Mouse (Mus musculus) myocyte (in vitro differentiated cells): ENCODE measurements around the gene Sap30l.

Source experiments
- E2F4 ChIP-seq: IDR thresholded peaks from one replicate; pipeline ENCODE4 v1.6.1; 2011; ENCODE audit warnings: mild to moderate bottlenecking, control low read depth, moderate library complexity; ENCODE audit not compliant: insufficient read depth
- MAX ChIP-seq: IDR thresholded peaks from one replicate; pipeline ENCODE4 v1.6.1; 2011; ENCODE audit warnings: low read depth, mild to moderate bottlenecking, control low read depth
- MYOD1 ChIP-seq, 3 experiments: IDR thresholded peaks; one replicate each; pipeline ENCODE4 v1.6.1; 2011; ENCODE audit warnings: control low read depth in 2 of 3, low read depth in 2 of 3, mild to moderate bottlenecking in 2 of 3, moderate library complexity in 1 of 3; ENCODE audit not compliant: insufficient read length in 2 of 3, control insufficient read depth in 1 of 3
- POLR2A ChIP-seq: IDR thresholded peaks from one replicate; pipeline ENCODE4 v1.6.1; 2011; ENCODE audit warnings: low read depth, mild to moderate bottlenecking, control low read depth, moderate library complexity; ENCODE audit not compliant: insufficient read length
- REST ChIP-seq: IDR thresholded peaks from one replicate; pipeline ENCODE4 v1.6.1; 2011; ENCODE audit warnings: mild to moderate bottlenecking, control low read depth, moderate library complexity; ENCODE audit not compliant: insufficient read depth, insufficient read length
- SRF ChIP-seq: IDR thresholded peaks from one replicate; pipeline ENCODE4 v1.6.1; 2011; ENCODE audit warnings: low read depth; ENCODE audit not compliant: control insufficient read depth, insufficient read length
- TCF12 ChIP-seq: IDR thresholded peaks from one replicate; pipeline ENCODE4 v1.6.1; 2011; ENCODE audit warnings: mild to moderate bottlenecking, control low read depth; ENCODE audit not compliant: poor library complexity, insufficient read depth, severe bottlenecking
- TCF3 ChIP-seq: IDR thresholded peaks from one replicate; pipeline ENCODE4 v1.6.1; 2011; ENCODE audit warnings: low read depth, control low read depth; ENCODE audit not compliant: insufficient read length
- USF1 ChIP-seq: IDR thresholded peaks from one replicate; pipeline ENCODE4 v1.6.1; 2011; ENCODE audit warnings: low read depth, mild to moderate bottlenecking, control low read depth, moderate library complexity

DNA sequence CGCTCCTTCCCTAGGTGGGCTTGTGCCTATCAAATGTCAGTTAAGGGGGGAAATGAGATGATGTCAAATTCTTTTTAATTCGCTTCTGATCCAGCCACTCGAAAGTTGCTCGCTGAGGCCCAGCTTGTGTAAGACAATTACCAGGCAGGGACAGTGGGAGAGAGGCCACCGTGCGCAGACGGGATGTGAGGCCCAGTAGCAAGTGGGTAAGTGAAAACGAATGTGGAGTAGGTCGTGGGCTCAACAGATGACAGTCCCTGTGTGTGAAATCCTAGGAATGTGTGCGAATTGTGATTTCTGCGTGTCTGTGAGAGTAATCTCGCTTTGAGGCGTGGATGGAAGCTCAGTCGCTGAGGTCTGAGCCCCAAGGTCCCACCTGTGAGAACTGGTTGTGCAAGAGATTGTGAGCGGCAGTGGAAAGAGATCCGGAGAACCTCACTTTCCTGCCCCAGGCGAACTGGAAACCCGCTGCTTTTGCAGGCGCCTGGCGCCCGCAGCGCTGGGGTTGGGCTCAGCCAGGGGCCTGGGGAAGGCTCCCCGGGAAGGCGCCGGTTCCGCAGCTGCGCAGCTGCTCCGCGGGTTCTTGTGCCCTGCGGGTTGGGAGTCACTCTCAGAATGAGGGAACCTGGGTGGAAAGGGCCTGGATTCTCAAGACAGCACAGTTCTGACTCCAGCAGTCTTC lies 32.0 kb downstream of the Sap30l start:
- TF ChIP-seq POLR2A (no peak), USF1 (no peak), SRF (no peak), MYOD1 (IDR thresholded peaks at IDR 0.05; ENCODE audit: control insufficient read depth in 1 of 3, insufficient read length in 2 of 3, low read depth in 2 of 3) (no peak), REST (no peak), MAX (no peak), E2F4 (no peak), TCF12 (no peak), TCF3 (no peak)
